Mouse (Mus musculus) B cell, adult (primary cell): ENCODE measurements around the gene Cwc15. TPM values are rescaled to one million over a fixed set of nuclear protein-coding genes. Genes with fewer than 3 reads are reported as not detected.

Experiments
- total RNA-seq: library from RNA; stranded (reverse); gene quantifications from 4 replicates; pipeline ENCODE4 v1.2.4, GENCODE M21; 2023; ENCODE audit not compliant: inconsistent age

Gene Cwc15
- total RNA-seq: 97.1 to 118 TPM (median 104 TPM) in 4 replicates

GRCm38 (mm10) chr9:14500023-14500915, at the start of gene Cwc15, which contains the start of gene Kdm4d:
Gene Cwc15, plus strand, starts transcription at chr9:14500617.
Gene Kdm4d, minus strand, starts transcription at chr9:14500482.

Other genes with a start within 250 kb of the Cwc15 start
- 152 to 160 TPM (median 155 TPM) in 4 replicates for gene Sesn3, start 225.6 kb upstream of the Cwc15 start, total RNA-seq
- gene Endod1, start 119.1 kb upstream of the Cwc15 start, total RNA-seq: 11.3 to 17.2 TPM (median 12.8 TPM) in 4 replicates
- gene Kdm4d, start 135 bp upstream of the Cwc15 start, total RNA-seq: 0.24 to 1.7 TPM (median 0.88 TPM) in 4 replicates
- 0.06 to 0.16 TPM in 2 of 4 replicates, not detected in the others for gene Amotl1, start 144.4 kb downstream of the Cwc15 start, total RNA-seq
- gene Piwil4, start 240.1 kb downstream of the Cwc15 start, total RNA-seq: not detected in 4 replicates